Mouse (Mus musculus) CD4-positive helper T cell, adult 2 months (primary cell): ENCODE data around the gene Olfr738.

ENCODE experiments used
- DNase-seq: peaks from one replicate; pipeline ENCODE4 v3.0.0-alpha.2; 2012; ENCODE audit warnings: low read depth, missing footprints, low spot score

Gene Olfr738

GRCm38 (mm10) chr14:50407268-50407667, at the start of gene Olfr738:
TSS of gene Olfr738 (plus strand) at chr14:50407568.
- no peak for DNase-seq

- DNase-seq: no peak
Measured at GRCm38 (mm10) chr14:50357593-50357992, 49.8 kb upstream of the Olfr738 start, which contains the start of gene Tlr11. TSS of gene Tlr11 (plus strand) at chr14:50357914.

GRCm38 (mm10) chr14:50360480-50360879, 46.9 kb upstream of the Olfr738 start:
- DNase-seq: no peak

GRCm38 (mm10) chr14:50363561-50363960, 43.8 kb upstream of the Olfr738 start:
- no peak for DNase-seq

GRCm38 (mm10) chr14:50380863-50381262, 26.5 kb upstream of the Olfr738 start, which contains the start of gene Olfr736:
TSS of gene Olfr736 (plus strand) at chr14:50381163.
- no peak for DNase-seq

- DNase-seq: no peak
Measured at GRCm38 (mm10) chr14:50418326-50418725, 11.0 kb downstream of the Olfr738 start, which contains the start of gene Olfr739. TSS of gene Olfr739 (plus strand) at chr14:50418626.

- no peak for DNase-seq
Measured at GRCm38 (mm10) chr14:50445245-50445644, 37.9 kb downstream of the Olfr738 start, which contains the start of gene Olfr740. TSS of gene Olfr740 (plus strand) at chr14:50445545.
